Comparison of ENCODE assay signal across 29 mouse cellular contexts in genomic region chr16:31863920-31864319, GRCm38 (mm10). TPM values are rescaled to one million over a fixed set of nuclear protein-coding genes. Genes with fewer than 3 reads are reported as not detected.
DNase-seq lines count a peak whose midpoint lies in the region; ATAC-seq and TF ChIP-seq lines count a peak whose summit lies in the region.
"Had no signal": no experiment of that assay in that cellular context is flagged by ENCODE, and none has a peak within 500 bp of the region (broad histone marks: within the 10 kb centered on the region; RNA-seq: fewer than 3 reads in every experiment).

No protein-coding gene starts in this region.

- H3K4me1 ChIP-seq in embryonic facial prominence, embryonic 14.5 days (ENCODE audit: control insufficient read depth, insufficient read depth, low read length) = no peaks in the 10 kb centered on the region
- H3K4me1 ChIP-seq in embryonic facial prominence, embryonic 10.5 days = no peaks in the 10 kb centered on the region
- H3K4me1 ChIP-seq in liver, adult 2 months (ENCODE audit: control insufficient read depth, insufficient read depth, low read length) = no peaks in the 10 kb centered on the region
- no peaks in the 10 kb centered on the region for H3K4me1 ChIP-seq in liver, embryonic 12.5 days
- H3K4me1 ChIP-seq in MEL (ENCODE audit: control insufficient read depth in 1 of 2, insufficient read depth in 2 of 2, low read length in 2 of 2) = no peaks in the 10 kb centered on the region
- H3K4me1 ChIP-seq: neural tube, embryonic 13.5 days had no signal

- peaks cover 89% of the 10 kb centered on the region for H3K36me3 ChIP-seq in embryonic facial prominence, embryonic 14.5 days (ENCODE audit: control insufficient read depth, insufficient read depth, low read length)
- peaks cover 95% of the 10 kb centered on the region for H3K36me3 ChIP-seq in embryonic facial prominence, embryonic 10.5 days (replicated peaks)
- peaks cover 50% of the 10 kb centered on the region for H3K36me3 ChIP-seq in liver, adult 2 months (ENCODE audit: control insufficient read depth, insufficient read depth, low read length)
- peaks cover 88% of the 10 kb centered on the region for H3K36me3 ChIP-seq in liver, embryonic 12.5 days
- H3K36me3 ChIP-seq in MEL (ENCODE audit: control insufficient read depth in 1 of 2, insufficient read depth in 2 of 2, low read length in 2 of 2) = peaks cover 0 to 2% of the 10 kb centered on the region in 2 experiments; a peak in 1 of 4 replicates

- no peak for TF ChIP-seq RAD21 in MEL (IDR thresholded peaks at IDR 0.05; ENCODE audit: low read depth, low read length)

- no peak overlapping the region for H3K9ac ChIP-seq in embryonic facial prominence, embryonic 14.5 days (ENCODE audit: low read depth, low read length)
- no peak overlapping the region for H3K9ac ChIP-seq in liver, adult 2 months (ENCODE audit: low read depth, low read length)
- H3K9ac ChIP-seq in liver, embryonic 12.5 days = no peak overlapping the region
- H3K9ac ChIP-seq in MEL (ENCODE audit: control insufficient read depth, low read depth, low read length, poor library complexity, severe bottlenecking) = no peak overlapping the region
- H3K9ac ChIP-seq: hindbrain, embryonic 14.5 days; neural tube, embryonic 13.5 days had no signal

- H3K27me3 ChIP-seq in embryonic facial prominence, embryonic 14.5 days (replicated peaks; ENCODE audit: control insufficient read depth, insufficient read depth, low read length) = no peaks in the 10 kb centered on the region
- H3K27me3 ChIP-seq in embryonic facial prominence, embryonic 10.5 days (replicated peaks; ENCODE audit: low read depth, poor library complexity, severe bottlenecking) = no peaks in the 10 kb centered on the region
- H3K27me3 ChIP-seq in liver, adult 2 months (ENCODE audit: control insufficient read depth, insufficient read depth, low read length) = no peaks in the 10 kb centered on the region
- H3K27me3 ChIP-seq in liver, embryonic 12.5 days (replicated peaks) = no peaks in the 10 kb centered on the region
- no peaks in the 10 kb centered on the region for H3K27me3 ChIP-seq in MEL (ENCODE audit: control insufficient read depth in 1 of 2, insufficient read depth in 2 of 2, low read length in 2 of 2)
- H3K27me3 ChIP-seq: CH12.LX; neural tube, embryonic 13.5 days had no signal

- no peak for ATAC-seq in embryonic facial prominence, embryonic 14.5 days (ENCODE audit: low read depth)
- ATAC-seq in liver, embryonic 12.5 days = no peak
- ATAC-seq: forebrain, embryonic 14.5 days had no signal

- no peak overlapping the region for H3K4me2 ChIP-seq in embryonic facial prominence, embryonic 14.5 days (ENCODE audit: low read depth, low read length)
- H3K4me2 ChIP-seq in liver, embryonic 12.5 days = no peak overlapping the region
- H3K4me2 ChIP-seq: heart, embryonic 11.5 days; hindbrain, embryonic 14.5 days; midbrain, embryonic 11.5 days; neural tube, embryonic 13.5 days had no signal

- peak; percentile 20 for DNase-seq in embryonic facial prominence, embryonic 14.5 days (ENCODE audit: low spot score)
- DNase-seq in embryonic facial prominence, embryonic 10.5 days (ENCODE audit: low spot score) = no peak
- peak; percentile 28 for DNase-seq in liver, adult 2 months (ENCODE audit: extremely low read depth, low read depth, low spot score)
- DNase-seq in MEL (ENCODE audit: low read depth, low spot score) = peak; percentile 54
- peak; percentile 10 for DNase-seq in lung, postnatal 25 days (ENCODE audit: low spot score)
- DNase-seq in gastrocnemius, postnatal 14 days = no peak
- no peak for DNase-seq in thymus, postnatal 36 days
- DNase-seq: adrenal gland, postnatal 10 days; cerebellum, adult 8-10 months; gastrocnemius, postnatal 25 days; heart, postnatal 36 days; kidney, adult 2 months; layer of hippocampus, postnatal 36 days; liver; retina, postnatal 1 day; spleen, adult 18-20 months; thymus, adult 18-20 months; thymus, postnatal 25 days had no signal

- H3K27ac ChIP-seq in embryonic facial prominence, embryonic 14.5 days (replicated peaks; ENCODE audit: low read depth, low read length) = no peak overlapping the region
- H3K27ac ChIP-seq in embryonic facial prominence, embryonic 10.5 days (replicated peaks) = no peak overlapping the region
- no peak overlapping the region for H3K27ac ChIP-seq in liver, adult 2 months (replicated peaks; ENCODE audit: insufficient read depth, low read depth, low read length)
- H3K27ac ChIP-seq in liver, embryonic 12.5 days = no peak overlapping the region
- H3K27ac ChIP-seq in MEL (ENCODE audit: control insufficient read depth, low read depth, low read length) = no peak overlapping the region
- H3K27ac ChIP-seq: hindbrain, embryonic 14.5 days; neural tube, embryonic 13.5 days; stomach, postnatal 0 days had no signal

- H3K4me3 ChIP-seq in embryonic facial prominence, embryonic 14.5 days (ENCODE audit: low read depth, low read length) = no peak overlapping the region
- no peak overlapping the region for H3K4me3 ChIP-seq in embryonic facial prominence, embryonic 10.5 days
- no peak overlapping the region for H3K4me3 ChIP-seq in liver, adult 2 months (ENCODE audit: insufficient read depth, low read depth, low read length)
- H3K4me3 ChIP-seq in liver, embryonic 12.5 days = no peak overlapping the region
- H3K4me3 ChIP-seq in MEL (ENCODE audit: control insufficient read depth in 1 of 2, insufficient read depth in 1 of 2, low read depth in 2 of 2, low read length in 2 of 2) = no peak overlapping the region
- H3K4me3 ChIP-seq: neural tube, embryonic 13.5 days had no signal

- H3K79me2 ChIP-seq in liver, adult 2 months (ENCODE audit: control insufficient read depth, insufficient read depth, low read length) = no peaks in the 10 kb centered on the region
- H3K79me2 ChIP-seq in MEL (ENCODE audit: control insufficient read depth, insufficient read depth, low read length, poor library complexity) = no peaks in the 10 kb centered on the region

- TF ChIP-seq EP300 in MEL (IDR thresholded peaks at IDR 0.05; ENCODE audit: low read depth in 1 of 2, low read length in 2 of 2) = no peak

- TF ChIP-seq CTCF in liver, adult 2 months (IDR thresholded peaks at IDR 0.05; ENCODE audit: low read depth, low read length) = no peak
- no peak for TF ChIP-seq CTCF in MEL (IDR thresholded peaks at IDR 0.05 in 2 of 3, conservative IDR thresholded peaks at IDR 0.05 in 1 of 3; ENCODE audit: control insufficient read depth in 1 of 3, insufficient read depth in 1 of 3, low read depth in 2 of 3, low read length in 3 of 3, poor library complexity in 1 of 3, severe bottlenecking in 1 of 3)

- intact Hi-C loops in gastrocnemius, postnatal 14 days (cut with DNase I; ENCODE audit: low total_unique reads) = no loop called here

- WGBS in embryonic facial prominence, embryonic 14.5 days = 91% methylated on average over 5 of the region's 5 CpGs
- 96% methylated on average over 5 of the region's 5 CpGs for WGBS in embryonic facial prominence, embryonic 10.5 days
- 87% methylated on average over 5 of the region's 5 CpGs for WGBS in liver, adult 2 months
- WGBS in liver, embryonic 12.5 days (ENCODE audit: insufficient replicate concordance) = 91% methylated on average over 5 of the region's 5 CpGs

- peaks cover 4% of the 10 kb centered on the region; the same call in 1 of the 2 replicates for H3K9me3 ChIP-seq in embryonic facial prominence, embryonic 14.5 days (ENCODE audit: control insufficient read depth, low read length)
- peaks cover 7% of the 10 kb centered on the region; the same call in 1 of the 2 replicates for H3K9me3 ChIP-seq in embryonic facial prominence, embryonic 10.5 days
- H3K9me3 ChIP-seq in liver, embryonic 12.5 days (replicated peaks) = 0 out of 2 replicates have a peak, but pooled peaks cover 5% of the 10 kb centered on the region
- H3K9me3 ChIP-seq in MEL (replicated peaks; ENCODE audit: insufficient read depth, low read length) = no peaks in the 10 kb centered on the region
- H3K9me3 ChIP-seq: neural tube, embryonic 13.5 days had no signal

- TF ChIP-seq POLR2A in liver, adult 2 months (IDR thresholded peaks at IDR 0.05; ENCODE audit: extremely low read depth, insufficient read depth, low read length) = no peak
- TF ChIP-seq POLR2A in MEL (IDR thresholded peaks at IDR 0.05; ENCODE audit: control insufficient read depth in 1 of 2, insufficient read depth in 1 of 2, low read depth in 1 of 2, low read length in 2 of 2, poor library complexity in 1 of 2) = no peak

TF ChIP-seq in MEL, 35 proteins besides CTCF, POLR2A, EP300 and RAD21:
- TF ChIP-seq POLR2AphosphoS5 (IDR thresholded peaks at IDR 0.05; ENCODE audit: borderline replicate concordance, low read depth, low read length) = no peak
- TF ChIP-seq TBP (IDR thresholded peaks at IDR 0.05; ENCODE audit: low read depth, low read length) = no peak
- no peak for TF ChIP-seq GABPA (IDR thresholded peaks at IDR 0.05; ENCODE audit: low read depth, low read length)
- TF ChIP-seq CHD2 (IDR thresholded peaks at IDR 0.05; ENCODE audit: low read length) = no peak
- no peak for TF ChIP-seq ZC3H11A (IDR thresholded peaks at IDR 0.05; ENCODE audit: low read depth, low read length)

RNA-seq across cellular contexts. Expression of gene Meltf, which starts 14.7 kb away (rescaled TPM):
- polyA plus RNA-seq in embryonic facial prominence, embryonic 14.5 days (2014; fragmentation: Nextera tagmentation; extraction: Ambion mirVana) = 2.1 and 3.1 TPM in 2 replicates
- polyA plus RNA-seq in embryonic facial prominence, embryonic 10.5 days (2016; fragmentation: Nextera tagmentation; extraction: Ambion mirVana) = 0.06 and 0.13 TPM in 2 replicates
- not detected in 2 replicates for total RNA-seq in liver, adult 2 months (2014; rRNA removed)
- not detected in 2 replicates for polyA plus RNA-seq in liver, adult 2 months (2012; rRNA removed)
- polyA plus RNA-seq in liver, embryonic 12.5 days (2016; fragmentation: Nextera tagmentation; extraction: Ambion mirVana) = 0.30 and 0.36 TPM in 2 replicates
- not detected in 2 replicates for total RNA-seq in MEL (2012; rRNA removed)
- polyA plus RNA-seq in MEL (2012; ENCODE audit: insufficient read depth in 1 of 2, insufficient read length in 2 of 2, low read depth in 1 of 2, low replicate concordance in 2 of 2, missing spikeins in 1 of 2) = not detected
- under 1 TPM in 1 of 2 experiments, not detected in 1; 0.04 TPM for total RNA-seq in gastrocnemius, postnatal 14 days (2021)
- total RNA-seq: gastrocnemius, postnatal 25 days; heart, postnatal 36 days; megakaryocyte, adult 5-6 weeks had no signal
- polyA plus RNA-seq: C2C12; embryonic facial prominence, embryonic 11.5 days; heart, embryonic 11.5 days; stomach, postnatal 0 days had no signal

Comparison
In these comparisons a context has a peak if more than half of its experiments do, and no peak if none do; other contexts are left out.
1. DNase-seq: peak in embryonic facial prominence, embryonic 14.5 days (single experiment), liver, adult 2 months (single experiment), MEL (single experiment) and lung, postnatal 25 days (single experiment); none in embryonic facial prominence, embryonic 10.5 days (single experiment), gastrocnemius, postnatal 14 days (single experiment) and thymus, postnatal 36 days (0 of 2).